Mouse (Mus musculus) 3T3-L1 (cell line): Measurements from ENCODE around the gene Slc38a5.
A peak's percentile ranks its signal among the peaks of the same experiment; 100 is the strongest.

ENCODE experiments used
- DNase-seq: peaks from one replicate; pipeline ENCODE4 v3.0.0-alpha.2; 2015; ENCODE audit warnings: low read depth, low spot score

The Slc38a5 gene

GRCm38 (mm10) chrX:8309302-8309701, 38.4 kb downstream of the Slc38a5 start:
- no peak for DNase-seq

- DNase-seq = peak; percentile 63
Observed at GRCm38 (mm10) chrX:8314905-8315304, 44.0 kb downstream of the Slc38a5 start.

- no peak for DNase-seq
Observed at GRCm38 (mm10) chrX:8327124-8327523, 56.2 kb downstream of the Slc38a5 start, which contains the start of gene Ssxb10. Gene Ssxb10, plus strand, starts transcription at chrX:8327424.
